Mouse (Mus musculus): ENCODE measurements at regions not wholly inside any gene's neighbourhood (a gene's known extent, or its start where the extent isn't known, plus 50 kb on each side); places are given as distances from the start of the nearest gene placed in this dataset.

GRCm38 (mm10) chr15:81529002-81529401 is 56.1 kb upstream of the Ep300 start:
- Histone ChIP-seq H3K27me3 (replicated peaks; ENCODE audit: control insufficient read depth, insufficient read depth, low read length) (no peaks in the 10 kb centered on the region), H3K27ac (ENCODE audit: low read depth, low read length) (no peak overlapping the region), H3K4me1 (replicated peaks; ENCODE audit: control insufficient read depth, insufficient read depth, low read length) (peaks cover 23% of the 10 kb centered on the region), H3K9me3 (ENCODE audit: control insufficient read depth, low read length) (no peaks in the 10 kb centered on the region), H3K4me2 (no peak overlapping the region), H3K9ac (ENCODE audit: low read depth, low read length) (no peak overlapping the region), H3K4me3 (ENCODE audit: low read depth, low read length) (no peak overlapping the region), H3K36me3 (ENCODE audit: control insufficient read depth, insufficient read depth, low read length) (no peaks in the 10 kb centered on the region)
- WGBS: 74% methylated on average over 4 of the region's 4 CpGs
- DNase-seq (ENCODE audit: low spot score) (no peak), ATAC-seq (replicated peaks; ENCODE audit: low FRiP score) (no peak)

GRCm38 (mm10) chr15:81530493-81530892 is 54.7 kb upstream of the Ep300 start:
- no peak overlapping the region for H3K4me3 ChIP-seq (ENCODE audit: low read depth, low read length)
- H3K27ac ChIP-seq (ENCODE audit: low read depth, low read length): peak overlapping the region; percentile 57; the same call in 1 of the 2 replicates
- peaks cover 30% of the 10 kb centered on the region for H3K4me1 ChIP-seq (replicated peaks; ENCODE audit: control insufficient read depth, insufficient read depth, low read length)
- DNase-seq (ENCODE audit: low spot score) (no peak), ATAC-seq (replicated peaks; ENCODE audit: low FRiP score) (peak; percentile 97)
- H3K9me3 ChIP-seq (ENCODE audit: control insufficient read depth, low read length): no peaks in the 10 kb centered on the region
- WGBS: 53% methylated on average over 1 of the region's 1 CpGs
- no peak overlapping the region for H3K4me2 ChIP-seq
- H3K36me3 ChIP-seq (ENCODE audit: control insufficient read depth, insufficient read depth, low read length): no peaks in the 10 kb centered on the region
- H3K27me3 ChIP-seq (replicated peaks; ENCODE audit: control insufficient read depth, insufficient read depth, low read length): no peaks in the 10 kb centered on the region
- H3K9ac ChIP-seq (ENCODE audit: low read depth, low read length): no peak overlapping the region

GRCm38 (mm10) chr15:81534546-81534945 is 50.6 kb upstream of the Ep300 start:
- no peaks in the 10 kb centered on the region for H3K36me3 ChIP-seq (ENCODE audit: control insufficient read depth, insufficient read depth, low read length)
- no peak for ATAC-seq (replicated peaks; ENCODE audit: low FRiP score)
- H3K27me3 ChIP-seq (replicated peaks; ENCODE audit: control insufficient read depth, insufficient read depth, low read length): no peaks in the 10 kb centered on the region
- no peaks in the 10 kb centered on the region for H3K9me3 ChIP-seq (ENCODE audit: control insufficient read depth, low read length)
- H3K4me2 ChIP-seq: 0 out of 2 replicates have a peak overlapping the region, but pooled peaks have one; percentile 10
- peaks cover 21% of the 10 kb centered on the region for H3K4me1 ChIP-seq (replicated peaks; ENCODE audit: control insufficient read depth, insufficient read depth, low read length)
- H3K9ac ChIP-seq (ENCODE audit: low read depth, low read length): 0 out of 2 replicates have a peak overlapping the region, but pooled peaks have one; percentile 35
- H3K27ac ChIP-seq (ENCODE audit: low read depth, low read length): no peak overlapping the region
- WGBS: 63% methylated on average over 6 of the region's 6 CpGs
- DNase-seq (ENCODE audit: low spot score): no peak
- H3K4me3 ChIP-seq (ENCODE audit: low read depth, low read length): no peak overlapping the region
